Mouse (Mus musculus) hindbrain, embryonic 13.5 days (tissue): ENCODE data around the gene Pld2. TPM values are rescaled to one million over a fixed set of nuclear protein-coding genes. Genes with fewer than 3 reads are reported as not detected.
"Not testable (repeated sequence)": the region's sequence is repeated elsewhere in the genome, so short reads cannot be mapped to it uniquely, and the experiment has no call there.

Experiments used
- ATAC-seq: fragments of 200-750 bp; cut with Nextera tagmentation; 2 replicates; pipeline ENCODE4 v1.8.0; 2017; ENCODE audit warnings: moderate TSS enrichment; ENCODE audit not compliant: low FRiP score
- H3K27ac ChIP-seq: fragments of 300-500 bp; sonication (generic); 2 replicates; pipeline ENCODE4 v1.5.1; 2015; ENCODE audit warnings: inconsistent platforms, mild to moderate bottlenecking, moderate library complexity
- H3K27me3 ChIP-seq: fragments of 300-500 bp; sonication (generic); 2 replicates; pipeline ENCODE4 v1.6.1; 2015; ENCODE audit warnings: mild to moderate bottlenecking, inconsistent platforms
- H3K36me3 ChIP-seq: fragments of 300-500 bp; sonication (generic); 2 replicates; pipeline ENCODE4 v1.6.1; 2015; ENCODE audit warnings: mild to moderate bottlenecking, inconsistent platforms
- H3K4me1 ChIP-seq: fragments of 300-500 bp; sonication (generic); replicated peaks from 2 replicates; pipeline ENCODE4 v1.6.1; 2015; ENCODE audit warnings: inconsistent platforms
- H3K4me2 ChIP-seq: fragments of 300-500 bp; sonication (generic); 2 replicates; pipeline ENCODE4 v1.6.1; 2015; ENCODE audit warnings: inconsistent platforms, mild to moderate bottlenecking, moderate library complexity
- H3K4me3 ChIP-seq: fragments of 300-500 bp; sonication (generic); 2 replicates; pipeline ENCODE4 v1.5.1; 2015; ENCODE audit warnings: mild to moderate bottlenecking, inconsistent platforms
- H3K9ac ChIP-seq: fragments of 300-500 bp; sonication (generic); 2 replicates; pipeline ENCODE4 v1.6.1; 2015; ENCODE audit warnings: mild to moderate bottlenecking, inconsistent platforms
- H3K9me3 ChIP-seq: fragments of 300-500 bp; sonication (generic); 2 replicates; pipeline ENCODE4 v1.6.1; 2016; ENCODE audit warnings: inconsistent platforms
- WGBS: fragments of 180-500 bp; shearing (Covaris S2); methylation state at CpG from one replicate; pipeline ENCODE4 v1.1.7; 2015; 5-methylcytosine and 5-hydroxymethylcytosine counted together
- polyA plus RNA-seq: library from polyadenylated mRNA; unstranded; fragments of >200 nt; fragmentation: Nextera tagmentation; extraction: Ambion mirVana; gene quantifications from 2 replicates; pipeline ENCODE4 v1.2.1, GENCODE M21; 2015

Gene Pld2
- polyA plus RNA-seq, 1 experiment from 2014 or later: 9.0 TPM

- Histone ChIP-seq H3K27ac (peak overlapping the region; percentile 91), H3K27me3 (no peaks in the 10 kb centered on the region), H3K4me2 (peak overlapping the region; percentile 94), H3K9me3 (no peaks in the 10 kb centered on the region), H3K36me3 (peaks cover 5% of the 10 kb centered on the region; the same call in 1 of the 2 replicates), H3K4me1 (peaks cover 47% of the 10 kb centered on the region), H3K9ac (peak overlapping the region; percentile 92), H3K4me3 (peak overlapping the region; percentile 95)
- 3% methylated on average over 25 of the region's 25 CpGs for WGBS
- no peak for ATAC-seq
Observed at GRCm38 (mm10) chr11:70563470-70564275, 23.8 kb downstream of the Pld2 start.

GRCm38 (mm10) chr11:70564276-70564873, 24.5 kb downstream of the Pld2 start:
- peak overlapping the region; percentile 91; the same call in 1 of the 2 replicates for H3K27ac ChIP-seq
- no peaks in the 10 kb centered on the region for H3K27me3 ChIP-seq
- H3K4me1 ChIP-seq: peaks cover 47% of the 10 kb centered on the region
- H3K4me3 ChIP-seq: peak overlapping the region; percentile 95
- 43% methylated on average over 4 of the region's 4 CpGs for WGBS
- no peak for ATAC-seq
- H3K9me3 ChIP-seq: no peaks in the 10 kb centered on the region
- H3K9ac ChIP-seq: peak overlapping the region; percentile 92
- peaks cover 5% of the 10 kb centered on the region; the same call in 1 of the 2 replicates for H3K36me3 ChIP-seq
- peak overlapping the region; percentile 94 for H3K4me2 ChIP-seq

- 59% methylated on average over 7 of the region's 7 CpGs for WGBS
- H3K4me1 ChIP-seq: peaks cover 49% of the 10 kb centered on the region
- no peaks in the 10 kb centered on the region for H3K9me3 ChIP-seq
- no peaks in the 10 kb centered on the region for H3K27me3 ChIP-seq
- H3K4me3 ChIP-seq: no peak overlapping the region
- H3K27ac ChIP-seq: no peak overlapping the region
- H3K4me2 ChIP-seq: no peak overlapping the region
- no peak for ATAC-seq
- H3K9ac ChIP-seq: 0 out of 2 replicates have a peak overlapping the region, but pooled peaks have one; percentile 24
- peaks cover 5% of the 10 kb centered on the region; the same call in 1 of the 2 replicates for H3K36me3 ChIP-seq
Observed at GRCm38 (mm10) chr11:70566586-70566985, 26.7 kb downstream of the Pld2 start.

- not testable (repeated sequence) for H3K9ac ChIP-seq, H3K4me2 ChIP-seq, H3K4me3 ChIP-seq, H3K27ac ChIP-seq, H3K27me3 ChIP-seq, H3K36me3 ChIP-seq, H3K9me3 ChIP-seq, ATAC-seq
- H3K4me1 ChIP-seq: peaks cover 38% of the 10 kb centered on the region
- WGBS: 90% methylated on average over 1 of the region's 1 CpGs
Observed at GRCm38 (mm10) chr11:70570614-70571013, 30.8 kb downstream of the Pld2 start.

- H3K27me3 ChIP-seq: no peaks in the 10 kb centered on the region
- WGBS: 87% methylated on average over 1 of the region's 1 CpGs
- H3K9ac ChIP-seq: no peak overlapping the region
- H3K4me2 ChIP-seq: no peak overlapping the region
- H3K9me3 ChIP-seq: no peaks in the 10 kb centered on the region
- no peak overlapping the region for H3K4me3 ChIP-seq
- H3K36me3 ChIP-seq: peaks cover 5% of the 10 kb centered on the region; the same call in 1 of the 2 replicates
- no peak overlapping the region for H3K27ac ChIP-seq
- no peak for ATAC-seq
- H3K4me1 ChIP-seq: peaks cover 28% of the 10 kb centered on the region
Observed at GRCm38 (mm10) chr11:70571641-70572040, 31.8 kb downstream of the Pld2 start.

- no peak for ATAC-seq
- 59% methylated on average over 5 of the region's 5 CpGs for WGBS
- Histone ChIP-seq H3K36me3 (peaks cover 5% of the 10 kb centered on the region; the same call in 1 of the 2 replicates), H3K27ac (no peak overlapping the region), H3K27me3 (no peaks in the 10 kb centered on the region), H3K9me3 (no peaks in the 10 kb centered on the region), H3K4me3 (no peak overlapping the region), H3K4me1 (peaks cover 24% of the 10 kb centered on the region), H3K9ac (no peak overlapping the region), H3K4me2 (no peak overlapping the region)
Observed at GRCm38 (mm10) chr11:70572348-70572902, 32.6 kb downstream of the Pld2 start.

- Histone ChIP-seq H3K27me3 (no peaks in the 10 kb centered on the region), H3K27ac (0 out of 2 replicates have a peak overlapping the region, but pooled peaks have one; percentile 20), H3K4me3 (no peak overlapping the region), H3K9me3 (no peaks in the 10 kb centered on the region), H3K36me3 (no peaks in the 10 kb centered on the region), H3K4me1 (peaks cover 38% of the 10 kb centered on the region), H3K9ac (no peak overlapping the region), H3K4me2 (no peak overlapping the region)
- ATAC-seq: no peak
- 56% methylated on average over 6 of the region's 6 CpGs for WGBS
Observed at GRCm38 (mm10) chr11:70573872-70574271, 34.0 kb downstream of the Pld2 start.

GRCm38 (mm10) chr11:70577201-70577600, 37.3 kb downstream of the Pld2 start:
- no peak for ATAC-seq
- no peaks in the 10 kb centered on the region for H3K9me3 ChIP-seq
- H3K4me2 ChIP-seq: no peak overlapping the region
- no peak overlapping the region for H3K4me3 ChIP-seq
- H3K9ac ChIP-seq: peak overlapping the region; percentile 49; the same call in 1 of the 2 replicates
- 88% methylated on average over 3 of the region's 3 CpGs for WGBS
- H3K36me3 ChIP-seq: no peaks in the 10 kb centered on the region
- peaks cover 44% of the 10 kb centered on the region for H3K4me1 ChIP-seq
- H3K27ac ChIP-seq: no peak overlapping the region
- no peaks in the 10 kb centered on the region for H3K27me3 ChIP-seq

GRCm38 (mm10) chr11:70578962-70579361, 39.1 kb downstream of the Pld2 start:
- no peak overlapping the region for H3K27ac ChIP-seq
- no peaks in the 10 kb centered on the region for H3K9me3 ChIP-seq
- no peak overlapping the region for H3K9ac ChIP-seq
- WGBS: 90% methylated on average over 6 of the region's 6 CpGs
- H3K4me3 ChIP-seq: no peak overlapping the region
- no peaks in the 10 kb centered on the region for H3K36me3 ChIP-seq
- peaks cover 52% of the 10 kb centered on the region for H3K4me1 ChIP-seq
- H3K4me2 ChIP-seq: no peak overlapping the region
- ATAC-seq: no peak
- H3K27me3 ChIP-seq: no peaks in the 10 kb centered on the region

DNA sequence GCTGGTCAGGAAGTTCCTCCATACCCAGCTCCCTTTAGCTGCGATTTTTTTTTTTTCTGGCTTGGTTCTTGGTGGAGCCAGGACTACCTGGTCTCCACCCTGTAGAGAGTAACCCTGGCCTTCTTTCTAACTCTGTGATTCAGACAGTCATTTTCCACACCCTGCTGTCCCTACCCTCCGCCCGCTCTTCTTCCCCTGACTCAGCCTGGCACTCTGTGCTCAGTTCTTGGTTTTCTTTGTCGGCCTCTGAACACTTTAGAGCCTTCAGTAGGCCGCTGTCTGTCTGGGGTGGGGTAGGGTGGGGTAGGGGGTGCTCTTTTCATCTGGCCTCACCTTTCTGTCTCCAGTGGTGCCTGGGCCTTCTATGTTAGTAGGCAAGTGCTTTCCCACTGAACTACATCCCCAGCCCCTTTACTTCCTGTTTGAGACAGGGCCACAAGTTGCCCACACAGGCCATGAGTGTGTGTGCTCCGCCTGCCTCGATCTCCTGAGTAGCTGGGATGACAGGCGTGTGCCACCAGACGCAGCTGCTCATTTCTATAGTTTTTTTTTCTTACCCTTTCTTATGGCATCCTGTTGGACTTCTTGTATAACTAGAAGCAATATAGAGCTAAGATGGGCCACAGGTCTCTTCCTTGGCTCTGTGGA, 40.0 kb downstream of the Pld2 start:
- Histone ChIP-seq H3K4me2 (no peak overlapping the region), H3K4me1 (peaks cover 57% of the 10 kb centered on the region), H3K4me3 (no peak overlapping the region), H3K9me3 (no peaks in the 10 kb centered on the region), H3K9ac (0 out of 2 replicates have a peak overlapping the region, but pooled peaks have one; percentile 35), H3K27ac (no peak overlapping the region), H3K27me3 (no peaks in the 10 kb centered on the region), H3K36me3 (no peaks in the 10 kb centered on the region)
- 86% methylated on average over 9 of the region's 9 CpGs for WGBS
- ATAC-seq: no peak

DNA sequence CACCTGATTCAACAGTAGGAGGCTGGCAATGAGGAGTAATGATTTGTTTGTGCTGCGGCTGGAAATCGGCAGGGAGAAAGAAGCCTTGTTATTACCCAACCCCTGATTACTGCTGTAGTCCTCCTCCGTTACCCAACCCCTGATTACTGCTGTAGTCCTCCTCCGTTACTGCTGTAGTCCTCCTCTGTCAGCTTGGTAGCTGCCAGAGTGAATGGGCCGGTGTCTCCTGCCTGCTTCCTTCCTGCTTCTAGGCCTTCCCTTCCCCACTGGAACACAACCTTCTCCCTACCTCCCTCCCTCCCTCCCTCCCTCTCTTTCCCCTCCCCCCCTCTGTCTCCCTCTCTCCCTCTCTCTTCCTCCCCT, 40.5 kb downstream of the Pld2 start:
- Histone ChIP-seq H3K36me3 (no peaks in the 10 kb centered on the region), H3K27me3 (no peaks in the 10 kb centered on the region), H3K9me3 (no peaks in the 10 kb centered on the region), H3K9ac (0 out of 2 replicates have a peak overlapping the region, but pooled peaks have one; percentile 35), H3K4me3 (no peak overlapping the region), H3K4me2 (no peak overlapping the region), H3K4me1 (peaks cover 62% of the 10 kb centered on the region), H3K27ac (no peak overlapping the region)
- 64% methylated on average over 5 of the region's 5 CpGs for WGBS
- no peak for ATAC-seq

GRCm38 (mm10) chr11:70580921-70581320, 41.1 kb downstream of the Pld2 start:
- H3K27me3 ChIP-seq: no peaks in the 10 kb centered on the region
- peaks cover 68% of the 10 kb centered on the region for H3K4me1 ChIP-seq
- 82% methylated on average over 3 of the region's 3 CpGs for WGBS
- H3K36me3 ChIP-seq: no peaks in the 10 kb centered on the region
- no peak overlapping the region for H3K4me2 ChIP-seq
- no peak overlapping the region for H3K27ac ChIP-seq
- H3K9me3 ChIP-seq: no peaks in the 10 kb centered on the region
- no peak for ATAC-seq
- H3K4me3 ChIP-seq: no peak overlapping the region
- no peak overlapping the region for H3K9ac ChIP-seq
